Comparison of ENCODE assay signal across 11 mouse cellular contexts in genomic region chr4:94437717-94438435, GRCm38 (mm10).
DNase-seq lines count a peak whose midpoint lies in the region; TF ChIP-seq lines count a peak whose summit lies in the region.
"Had no signal": no experiment of that assay in that cellular context is flagged by ENCODE, and none has a peak within 500 bp of the region (broad histone marks: within the 10 kb centered on the region; RNA-seq: fewer than 3 reads in every experiment).

No protein-coding gene starts in this region.

- TF ChIP-seq POLR2A in cerebellum, adult 2 months (IDR thresholded peaks at IDR 0.05; ENCODE audit: borderline replicate concordance, insufficient read depth, low read length) = no peak

- no peak for TF ChIP-seq CTCF in cerebellum, adult 2 months (IDR thresholded peaks at IDR 0.05; ENCODE audit: borderline replicate concordance, insufficient read depth, low read depth, low read length)

- H3K27me3 ChIP-seq in cerebellum, adult 2 months (ENCODE audit: control insufficient read depth, insufficient read depth, low read length) = no peaks in the 10 kb centered on the region
- H3K27me3 ChIP-seq: forebrain, embryonic 13.5 days; hindbrain, embryonic 12.5 days; megakaryocyte, embryonic 14.5 days had no signal

- peak; percentile 12 to 13 for DNase-seq in kidney, postnatal 4 days
- DNase-seq in kidney, adult 9 months = no peak
- DNase-seq in urinary bladder, postnatal 14 days (ENCODE audit: low spot score) = peak; percentile 28
- DNase-seq in urinary bladder, postnatal 4 days (ENCODE audit: low spot score in 2 of 2) = no peak
- DNase-seq in layer of hippocampus, postnatal 36 days = peak; percentile 4 to 11
- peak; percentile 13 for DNase-seq in telencephalon, adult 2 months (ENCODE audit: low read depth, low spot score)
- DNase-seq in cerebellum, adult 2 months = no peak
- DNase-seq in cerebellum, adult 11 months = no peak

- 76% methylated on average over 10 of the region's 10 CpGs for WGBS in cerebellum, adult 2 months

- peaks cover 8% of the 10 kb centered on the region; the same call in 1 of the 2 replicates for H3K4me1 ChIP-seq in cerebellum, adult 2 months (ENCODE audit: control insufficient read depth, insufficient read depth, low read length)
- H3K4me1 ChIP-seq: forebrain, embryonic 13.5 days; hindbrain, embryonic 12.5 days; megakaryocyte, embryonic 14.5 days had no signal

- H3K4me3 ChIP-seq in cerebellum, adult 2 months (replicated peaks; ENCODE audit: insufficient read depth, low read depth, low read length) = no peak overlapping the region
- H3K4me3 ChIP-seq: forebrain, embryonic 13.5 days; hindbrain, embryonic 12.5 days; megakaryocyte, embryonic 14.5 days had no signal

- no peak overlapping the region for H3K27ac ChIP-seq in cerebellum, adult 2 months (ENCODE audit: insufficient read depth, low read length)
- H3K27ac ChIP-seq: forebrain, embryonic 13.5 days; hindbrain, embryonic 12.5 days had no signal

Comparison
In these comparisons a context has a peak if more than half of its experiments do, and no peak if none do; other contexts are left out.
1. DNase-seq: peak in kidney, postnatal 4 days (2 of 2), urinary bladder, postnatal 14 days (single experiment), layer of hippocampus, postnatal 36 days (2 of 2) and telencephalon, adult 2 months (single experiment); none in kidney, adult 9 months (single experiment), urinary bladder, postnatal 4 days (0 of 2), cerebellum, adult 2 months (0 of 2) and cerebellum, adult 11 months (single experiment).